Mouse (Mus musculus): Measurements from ENCODE around the gene Tubgcp6. TPM values are rescaled to one million over a fixed set of nuclear protein-coding genes. Genes with fewer than 3 reads are reported as not detected.

Tubgcp6 gene
- total RNA-seq, 2 experiments from 2014 or later, result 13.4 to 16.4 TPM

DNA sequence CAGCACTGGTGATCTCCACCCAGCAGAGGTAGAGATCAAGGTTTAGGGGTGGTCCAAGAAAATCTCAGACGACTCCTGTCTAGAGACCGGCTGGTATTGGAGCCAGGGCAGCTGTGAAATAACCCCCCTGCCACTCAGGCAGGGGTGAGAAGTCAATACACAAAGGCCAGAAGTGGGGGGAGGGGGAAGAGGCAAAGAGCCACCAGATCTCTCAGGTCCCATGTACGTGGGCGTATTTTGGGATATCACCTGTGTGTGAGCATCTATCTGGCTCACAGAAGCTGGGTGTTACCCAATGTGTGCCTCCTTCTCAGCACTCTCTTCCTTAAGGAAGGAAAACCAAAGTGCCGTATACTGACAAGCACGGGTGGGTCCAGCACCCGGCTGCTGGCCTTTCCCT, 59.9 kb downstream of the Tubgcp6 start:
- no peak for DNase-seq

- no peak for DNase-seq
These were observed 60.4 kb downstream of the Tubgcp6 start for GRCm38 (mm10) chr15:89062518-89062910.

- no peak for DNase-seq
These were observed 61.0 kb downstream of the Tubgcp6 start for GRCm38 (mm10) chr15:89061761-89062517.

GRCm38 (mm10) chr15:89060811-89061460, 62.0 kb downstream of the Tubgcp6 start:
- no peak for DNase-seq

DNA sequence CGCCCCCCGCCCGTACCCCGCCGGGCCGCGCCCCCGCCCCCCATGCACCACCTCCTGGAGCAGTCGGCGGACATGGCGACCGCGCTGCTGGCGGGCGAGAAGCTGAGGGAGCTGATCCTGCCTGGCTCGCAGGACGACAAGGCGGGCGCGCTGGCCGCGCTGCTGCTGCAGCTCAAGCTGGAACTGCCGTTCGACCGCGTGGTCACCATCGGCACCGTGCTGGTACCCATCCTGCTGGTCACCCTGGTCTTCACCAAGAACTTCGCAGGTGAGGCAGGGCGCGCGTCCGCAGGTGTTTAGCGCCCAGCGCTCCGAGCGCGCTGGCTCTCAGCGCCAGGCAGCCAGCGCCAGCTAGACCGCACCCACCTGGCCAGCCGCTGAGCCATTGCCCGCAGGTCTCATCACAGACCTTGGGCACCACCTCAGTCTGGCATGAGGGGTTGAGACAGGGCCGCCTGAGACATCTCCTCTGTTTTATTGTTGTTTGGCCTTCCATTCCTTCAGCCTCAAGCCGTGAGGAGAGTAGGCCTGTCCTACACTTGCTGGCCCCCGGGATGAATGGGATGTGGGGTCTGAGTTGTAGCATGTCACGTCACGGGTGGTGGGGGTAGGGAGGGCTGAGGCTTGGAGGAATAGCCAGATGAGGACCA, 62.8 kb downstream of the Tubgcp6 start:
- DNase-seq, result peak; percentile 25 to 54

- no peak for DNase-seq
These were observed 63.6 kb downstream of the Tubgcp6 start, which contains the start of gene Panx2 for GRCm38 (mm10) chr15:89059161-89059931. TSS of gene Panx2 (plus strand) at chr15:89059734.

GRCm38 (mm10) chr15:89058736-89059135, 64.2 kb downstream of the Tubgcp6 start:
- no peak for DNase-seq

DNA sequence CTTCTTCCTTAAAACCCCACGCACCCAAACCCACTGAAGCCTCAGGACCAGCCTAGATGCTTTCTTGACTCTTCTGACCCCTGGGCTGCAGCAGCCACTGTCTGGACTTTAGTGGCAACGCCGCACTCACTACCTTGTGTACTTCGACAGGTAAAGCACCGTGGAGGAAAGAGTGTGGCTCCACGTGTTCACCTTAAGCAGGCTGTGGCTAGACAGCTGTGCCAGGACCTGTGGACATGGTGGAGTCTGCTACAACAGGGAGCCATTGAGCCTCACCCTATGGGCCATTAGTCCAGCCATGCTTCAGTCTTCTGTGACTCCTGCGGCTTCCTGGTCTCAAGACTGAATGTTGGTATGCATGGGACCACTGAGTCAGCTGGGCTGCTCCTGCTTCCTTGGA, 68.2 kb downstream of the Tubgcp6 start:
- no peak for DNase-seq

Small RNA genes lying within 50 kb of the gene (microRNA-seq; reads per million reads assigned to microRNA genes)
- gene Mir7118, result not detected

Other genes with a start within 250 kb of the Tubgcp6 start
- under 1 TPM in 1 of 2 experiments, not detected in 1; 0.46 TPM for gene Ttll8, start 168.7 kb downstream of the Tubgcp6 start, total RNA-seq (2021)
- gene Mlc1, start 144.1 kb downstream of the Tubgcp6 start, total RNA-seq (2021), result not detected
- not detected for gene Mov10l1, start 140.2 kb downstream of the Tubgcp6 start, total RNA-seq (2021)
- under 1 TPM; 0.56 to 0.99 TPM for gene Panx2, start 63.4 kb downstream of the Tubgcp6 start, total RNA-seq (2021)
- 10 to 100 TPM; 41.7 to 43.4 TPM for gene Trabd, start 48.0 kb downstream of the Tubgcp6 start, total RNA-seq (2021)
- gene Selenoo, start 34.0 kb downstream of the Tubgcp6 start, total RNA-seq (2021), result 10 to 100 TPM; 29.8 to 44.9 TPM
- 10 to 100 TPM in 1 of 2 experiments, 1 to 10 TPM in 1; 9.9 to 14.3 TPM for gene Hdac10, start 5.6 kb upstream of the Tubgcp6 start, total RNA-seq (2021)
- 10 to 100 TPM in 1 of 2 experiments, 1 to 10 TPM in 1; 8.8 to 10.6 TPM for gene Mapk12, start 17.6 kb upstream of the Tubgcp6 start, total RNA-seq (2021)
- 1 to 10 TPM; 2.5 to 3.7 TPM for gene Mapk11, start 26.5 kb upstream of the Tubgcp6 start, total RNA-seq (2021)
- 100 to 1,000 TPM; 110 to 130 TPM for gene Plxnb2, start 57.7 kb upstream of the Tubgcp6 start, total RNA-seq (2021)
- 1 to 10 TPM; 4.9 to 5.2 TPM for gene Dennd6b, start 73.4 kb upstream of the Tubgcp6 start, total RNA-seq (2021)
- gene Ppp6r2, start 88.4 kb upstream of the Tubgcp6 start, total RNA-seq (2021), result 10 to 100 TPM; 39.6 to 49.0 TPM
- 10 to 100 TPM; 76.7 to 88.9 TPM for gene Sbf1, start 192.2 kb upstream of the Tubgcp6 start, total RNA-seq (2021)
- gene Adm2, start 199.6 kb upstream of the Tubgcp6 start, total RNA-seq (2021), result not detected
- gene Miox, start 211.3 kb upstream of the Tubgcp6 start, total RNA-seq (2021), result not detected
- 10 to 100 TPM; 36.8 to 38.2 TPM for gene Lmf2, start 232.5 kb upstream of the Tubgcp6 start, total RNA-seq (2021)
- gene Ncaph2, start 232.6 kb upstream of the Tubgcp6 start, total RNA-seq (2021), result 10 to 100 TPM; 83.1 to 87.5 TPM